Mouse (Mus musculus) neural tube, embryonic 14.5 days (tissue): ENCODE results near the gene Psmd3. TPM values are rescaled to one million over a fixed set of nuclear protein-coding genes. Genes with fewer than 3 reads are reported as not detected.
"Not testable (repeated sequence)": the region's sequence is repeated elsewhere in the genome, so short reads cannot be mapped to it uniquely, and the experiment has no call there.

Experiments
- ATAC-seq: fragments of 200-750 bp; cut with Nextera tagmentation; 2 replicates; pipeline ENCODE4 v1.8.0; 2017; ENCODE audit warnings: low read depth, mild to moderate bottlenecking, moderate TSS enrichment, moderate library complexity
- H3K27ac ChIP-seq: fragments of 300-500 bp; sonication (generic); 2 replicates; pipeline ENCODE4 v1.5.1; 2014; ENCODE audit warnings: low read depth, mild to moderate bottlenecking, control low read depth, low read length, moderate library complexity, mixed read lengths
- H3K27me3 ChIP-seq: fragments of 300-500 bp; sonication (generic); 2 replicates; pipeline ENCODE4 v1.6.1; 2014; ENCODE audit warnings: low read length; ENCODE audit not compliant: control insufficient read depth, insufficient read depth
- H3K36me3 ChIP-seq: fragments of 300-500 bp; sonication (generic); 2 replicates; pipeline ENCODE4 v1.6.1; 2014; ENCODE audit warnings: low read length, mixed read lengths; ENCODE audit not compliant: control insufficient read depth, insufficient read depth
- H3K4me1 ChIP-seq: fragments of 300-500 bp; sonication (generic); 2 replicates; pipeline ENCODE4 v1.6.1; 2014; ENCODE audit warnings: low read length; ENCODE audit not compliant: control insufficient read depth, insufficient read depth
- H3K4me2 ChIP-seq: fragments of 300-500 bp; sonication (generic); 2 replicates; pipeline ENCODE4 v1.6.1; 2014; ENCODE audit warnings: mild to moderate bottlenecking, low read depth, low read length, control low read depth
- H3K4me3 ChIP-seq: fragments of 300-500 bp; sonication (generic); 2 replicates; pipeline ENCODE4 v1.5.1; 2014; ENCODE audit warnings: low read depth, low read length, control low read depth, mixed read lengths
- H3K9ac ChIP-seq: fragments of 300-500 bp; sonication (generic); replicated peaks from 2 replicates; pipeline ENCODE4 v1.6.1; 2014; ENCODE audit warnings: low read depth, mild to moderate bottlenecking, control low read depth, low read length, mixed read lengths
- H3K9me3 ChIP-seq: fragments of 300-500 bp; sonication (generic); 2 replicates; pipeline ENCODE4 v1.6.1; 2016; ENCODE audit warnings: low read length; ENCODE audit not compliant: control insufficient read depth
- WGBS: fragments of 180-500 bp; shearing (Covaris S2); extraction: QIAGEN DNeasy Blood & Tissue Kit; methylation state at CpG from one replicate; pipeline ENCODE4 v1.1.7; 2014; 5-methylcytosine and 5-hydroxymethylcytosine counted together
- polyA plus RNA-seq: library from polyadenylated mRNA; unstranded; fragments of >200 nt; fragmentation: Nextera tagmentation; extraction: Ambion mirVana; gene quantifications from 2 replicates; pipeline ENCODE4 v1.2.1, GENCODE M21; 2014

The Psmd3 gene
- polyA plus RNA-seq, 1 experiment from 2014 or later, result 117 TPM

- not testable (repeated sequence) for H3K9ac ChIP-seq, H3K27me3 ChIP-seq, H3K9me3 ChIP-seq, H3K4me3 ChIP-seq, H3K4me2 ChIP-seq, ATAC-seq, H3K36me3 ChIP-seq, H3K27ac ChIP-seq
- 94% methylated on average over 2 of the region's 2 CpGs for WGBS
- peaks cover 23% of the 10 kb centered on the region for H3K4me1 ChIP-seq
Observed at GRCm38 (mm10) chr11:98737220-98737619, 54.9 kb downstream of the Psmd3 start.

DNA sequence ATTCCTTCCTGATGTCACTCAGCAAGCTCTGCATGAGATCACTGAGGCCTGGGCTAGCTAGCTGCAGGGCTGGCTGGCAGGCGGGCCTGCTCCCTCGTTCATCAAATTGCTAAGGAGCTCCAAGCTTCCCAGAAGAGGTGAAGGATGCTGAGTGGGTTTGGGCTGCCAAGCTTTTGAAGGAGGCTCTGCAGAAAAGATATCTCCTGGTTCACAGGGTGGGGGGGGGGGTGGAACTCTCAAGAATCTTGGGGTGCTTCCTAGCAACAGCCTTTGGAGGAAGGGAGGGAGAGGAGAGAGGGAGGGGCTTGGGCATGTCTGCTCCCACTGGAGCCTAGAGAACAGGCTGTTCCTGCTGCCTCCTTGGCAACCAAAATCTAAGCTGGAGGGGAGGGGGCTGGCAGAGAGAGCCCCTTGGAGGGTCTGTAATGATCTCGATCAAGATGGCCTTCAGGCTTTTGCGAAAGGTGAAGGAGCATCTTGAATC, 56.1 kb downstream of the Psmd3 start:
- H3K9me3 ChIP-seq, result no peaks in the 10 kb centered on the region
- H3K27ac ChIP-seq, result peak overlapping the region; percentile 17
- H3K4me2 ChIP-seq, result no peak overlapping the region
- no peaks in the 10 kb centered on the region for H3K36me3 ChIP-seq
- no peak overlapping the region for H3K9ac ChIP-seq
- H3K27me3 ChIP-seq, result no peaks in the 10 kb centered on the region
- WGBS, result 31% methylated on average over 4 of the region's 4 CpGs
- no peak for ATAC-seq
- peaks cover 23% of the 10 kb centered on the region for H3K4me1 ChIP-seq
- H3K4me3 ChIP-seq, result no peak overlapping the region

- Histone ChIP-seq H3K4me3 (no peak overlapping the region), H3K4me1 (peaks cover 26% of the 10 kb centered on the region), H3K27me3 (no peaks in the 10 kb centered on the region), H3K27ac (peak overlapping the region; percentile 17), H3K4me2 (no peak overlapping the region), H3K9me3 (no peaks in the 10 kb centered on the region), H3K9ac (no peak overlapping the region), H3K36me3 (no peaks in the 10 kb centered on the region)
- no peak for ATAC-seq
- 79% methylated on average over 7 of the region's 9 CpGs for WGBS
Observed at GRCm38 (mm10) chr11:98738925-98739324, 56.6 kb downstream of the Psmd3 start.

DNA sequence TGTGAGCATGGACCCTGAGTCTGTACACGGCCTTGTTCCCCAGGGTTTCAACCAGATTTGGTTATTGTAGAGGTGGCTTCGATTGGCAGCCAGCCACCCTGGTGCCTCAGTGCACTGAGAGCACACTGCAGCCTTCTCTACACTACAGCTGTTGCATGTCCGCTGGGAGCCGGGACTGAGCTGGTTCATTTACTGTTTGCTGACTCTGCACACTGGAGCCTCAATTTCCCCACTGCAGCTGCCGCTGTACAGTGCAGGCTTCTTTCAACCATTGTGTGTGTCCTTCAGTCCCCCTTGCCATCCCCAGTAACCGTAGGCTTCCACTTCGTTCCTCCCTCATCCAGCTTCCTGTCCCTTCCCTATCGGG, 57.7 kb downstream of the Psmd3 start:
- Histone ChIP-seq H3K4me1 (peaks cover 37% of the 10 kb centered on the region), H3K27ac (peak overlapping the region; percentile 97), H3K36me3 (no peaks in the 10 kb centered on the region), H3K27me3 (no peaks in the 10 kb centered on the region), H3K9me3 (no peaks in the 10 kb centered on the region), H3K9ac (peak overlapping the region; percentile 98; the same call in 1 of the 2 replicates), H3K4me2 (peak overlapping the region; percentile 70), H3K4me3 (peak overlapping the region; percentile 87)
- no peak for ATAC-seq
- 3% methylated on average over 8 of the region's 8 CpGs for WGBS

- WGBS, result 0% methylated on average over 22 of the region's 22 CpGs
- Histone ChIP-seq H3K9ac (peak within 1 kb of the TSS; percentile 98), H3K4me2 (peak within 1 kb of the TSS; percentile 70), H3K4me3 (peak within 1 kb of the TSS; percentile 87), H3K27me3 (no peaks in the 10 kb centered on the region), H3K9me3 (no peaks in the 10 kb centered on the region), H3K36me3 (no peaks in the 10 kb centered on the region), H3K4me1 (peaks cover 42% of the 10 kb centered on the region), H3K27ac (peak within 1 kb of the TSS; percentile 97)
- ATAC-seq, result peak; percentile 47; the same call in 1 of the 2 replicates
Observed at GRCm38 (mm10) chr11:98740393-98741050, 58.2 kb downstream of the Psmd3 start, which contains the start of gene Thra. Gene Thra (plus strand): TSS chr11:98740638.

- Histone ChIP-seq H3K36me3 (no peaks in the 10 kb centered on the region), H3K27ac (peak overlapping the region; percentile 97), H3K4me1 (peaks cover 48% of the 10 kb centered on the region), H3K4me2 (peak overlapping the region; percentile 70), H3K9me3 (no peaks in the 10 kb centered on the region), H3K9ac (peak overlapping the region; percentile 98), H3K27me3 (no peaks in the 10 kb centered on the region), H3K4me3 (peak overlapping the region; percentile 87)
- ATAC-seq, result no peak
- under 1% methylated on average over 17 of the region's 17 CpGs for WGBS
Observed at GRCm38 (mm10) chr11:98741051-98741620, 58.8 kb downstream of the Psmd3 start.

- Histone ChIP-seq H3K36me3 (no peaks in the 10 kb centered on the region), H3K4me1 (peaks cover 55% of the 10 kb centered on the region), H3K27ac (peak overlapping the region; percentile 97), H3K9me3 (no peaks in the 10 kb centered on the region), H3K9ac (peak overlapping the region; percentile 98), H3K4me3 (peak overlapping the region; percentile 87), H3K27me3 (no peaks in the 10 kb centered on the region), H3K4me2 (peak overlapping the region; percentile 70)
- ATAC-seq, result peak; percentile 64
- under 1% methylated on average over 65 of the region's 86 CpGs for WGBS
Observed at GRCm38 (mm10) chr11:98741622-98742396, 59.5 kb downstream of the Psmd3 start.

DNA sequence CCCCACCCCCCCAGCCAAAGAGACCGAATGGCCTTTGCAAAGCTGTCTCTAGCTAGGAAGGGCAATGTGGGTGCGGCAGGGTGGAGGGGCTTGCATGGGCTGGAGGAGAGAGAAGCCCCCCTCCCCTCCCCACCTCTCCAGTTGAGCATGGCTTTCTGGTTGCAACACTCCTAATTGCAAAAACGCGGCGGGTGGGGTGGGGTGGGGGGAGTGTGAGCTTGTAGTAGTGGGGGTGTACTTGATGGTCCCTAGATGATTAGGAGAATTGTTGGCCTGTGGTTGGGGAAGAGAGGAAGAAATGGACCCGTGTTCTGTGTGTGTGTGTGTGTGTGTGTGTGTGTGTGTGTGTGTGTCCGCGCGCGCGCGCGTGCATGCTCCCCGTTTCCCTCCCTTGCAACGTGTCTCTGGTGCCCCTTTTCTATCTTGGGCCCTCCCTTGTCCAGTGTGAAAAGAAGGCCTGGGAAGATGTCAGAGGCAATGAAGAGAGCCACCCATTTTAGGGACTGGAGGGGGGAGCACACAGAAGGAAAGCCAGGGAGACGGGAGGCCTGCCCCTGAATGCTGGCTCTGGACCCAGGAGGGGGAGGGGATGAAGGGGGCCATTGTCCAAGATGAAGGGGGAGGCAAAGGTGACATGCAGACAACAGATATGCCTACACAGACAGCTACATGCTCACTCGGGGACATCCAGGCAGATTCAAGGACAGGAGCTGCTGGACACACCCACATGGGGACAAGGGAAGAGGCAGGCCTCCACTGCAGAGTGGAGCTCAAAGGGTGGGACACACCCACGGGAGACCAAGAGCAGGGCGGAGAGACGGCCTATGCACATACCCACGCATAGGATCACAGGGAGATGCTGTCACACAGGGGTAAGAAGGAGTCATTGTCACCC, 60.3 kb downstream of the Psmd3 start:
- Histone ChIP-seq H3K9ac (peak overlapping the region; percentile 98), H3K27ac (peak overlapping the region; percentile 97), H3K4me2 (peak overlapping the region; percentile 70), H3K36me3 (no peaks in the 10 kb centered on the region), H3K4me1 (peaks cover 61% of the 10 kb centered on the region), H3K4me3 (peak overlapping the region; percentile 87), H3K27me3 (no peaks in the 10 kb centered on the region), H3K9me3 (no peaks in the 10 kb centered on the region)
- 2% methylated on average over 19 of the region's 21 CpGs for WGBS
- peak; percentile 26; the same call in 1 of the 2 replicates for ATAC-seq
